Mouse (Mus musculus): ENCODE measurements around the gene Pld4. TPM values are rescaled to one million over a fixed set of nuclear protein-coding genes. Genes with fewer than 3 reads are reported as not detected.

Gene Pld4
- 1 to 10 TPM; 3.4 to 4.1 TPM for total RNA-seq (2021)

DNA sequence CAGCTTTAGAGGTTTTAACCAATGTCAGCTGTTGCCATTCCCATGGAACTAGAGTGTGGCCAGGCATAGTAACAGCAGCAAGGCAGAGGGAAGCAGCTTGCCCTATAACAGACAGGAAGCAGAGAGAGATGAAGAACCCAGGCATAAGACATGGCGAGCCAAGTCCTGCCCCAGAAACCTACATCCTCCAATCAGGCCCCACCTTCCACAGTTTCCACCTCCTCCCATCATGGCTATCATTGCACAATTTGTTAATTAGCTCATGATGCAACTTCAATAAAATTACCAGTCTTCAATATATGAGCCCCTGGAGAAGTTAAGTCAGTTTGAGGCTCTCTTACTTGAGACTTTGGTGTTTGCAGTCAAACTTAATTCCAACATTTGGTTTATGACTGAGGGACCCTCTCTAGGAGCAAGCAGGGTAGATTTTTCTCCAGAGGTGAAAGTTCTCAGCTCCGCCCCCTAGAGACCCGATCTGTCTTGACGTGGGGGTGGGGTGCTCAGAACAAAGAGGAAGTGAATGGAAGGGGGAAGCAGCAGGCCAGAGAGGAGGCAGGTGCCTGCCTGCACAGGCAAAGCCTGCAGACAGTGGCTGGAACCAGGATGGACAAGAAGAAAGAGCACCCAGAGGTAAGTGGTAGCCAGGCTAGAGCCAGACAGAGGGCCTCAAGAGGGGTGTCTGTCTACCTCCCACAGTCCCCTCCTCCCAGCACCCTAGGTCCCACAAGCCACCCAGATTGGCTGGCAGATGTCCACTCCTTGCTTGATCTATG lies at the start of gene Pld4:
Gene Pld4 (plus strand): TSS at position 502 of the 773 bp plus-strand sequence.
- peak; percentile 15 for DNase-seq

DNA sequence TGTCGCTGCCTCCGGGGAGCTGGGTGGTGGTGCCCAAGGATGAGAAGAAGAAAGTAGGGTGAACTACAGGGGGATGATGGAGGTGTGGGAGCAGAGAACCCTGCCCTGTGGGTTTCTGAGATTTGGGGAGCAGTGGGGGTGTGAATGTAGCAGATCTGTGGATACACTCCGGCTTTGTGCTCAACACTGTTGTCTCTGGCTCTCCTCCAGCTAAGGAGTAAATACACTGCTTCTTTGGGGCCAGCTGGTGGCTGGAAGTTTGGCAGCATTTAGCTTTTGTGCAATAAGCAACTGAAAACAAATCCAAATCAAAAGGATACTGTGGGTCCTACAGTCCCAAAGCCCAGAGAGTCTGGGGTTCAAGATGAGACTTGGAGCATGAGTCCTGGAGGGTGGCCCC lies 46.5 kb upstream of the Pld4 start:
- no peak for DNase-seq

DNA sequence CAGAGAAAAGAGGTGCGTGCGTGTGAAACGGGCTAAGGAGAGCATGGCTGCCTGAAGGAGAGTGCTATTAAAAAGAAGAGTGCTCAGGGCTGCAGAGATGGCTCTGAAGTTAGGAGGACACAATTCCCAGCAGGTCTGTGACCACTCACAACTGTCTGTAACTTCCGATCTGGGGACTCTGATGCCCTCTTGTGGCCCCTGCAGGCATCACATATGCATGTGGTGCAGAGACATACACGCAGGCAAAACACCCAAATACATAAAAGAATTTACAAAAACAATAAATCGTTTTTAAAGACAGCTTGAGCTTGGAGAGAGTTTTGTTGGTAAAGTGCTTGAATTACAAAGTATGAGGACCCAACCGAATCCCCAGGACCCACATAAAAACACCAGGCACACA lies 43.3 kb upstream of the Pld4 start:
- DNase-seq = peak; percentile 69

GRCm38 (mm10) chr12:112718995-112719394 lies 41.5 kb upstream of the Pld4 start:
- no peak for DNase-seq

- DNase-seq = no peak
These were observed 40.2 kb upstream of the Pld4 start, which contains the start of gene Cep170b for GRCm38 (mm10) chr12:112720216-112720615. Cep170b (plus strand) TSS chr12:112720455.

DNA sequence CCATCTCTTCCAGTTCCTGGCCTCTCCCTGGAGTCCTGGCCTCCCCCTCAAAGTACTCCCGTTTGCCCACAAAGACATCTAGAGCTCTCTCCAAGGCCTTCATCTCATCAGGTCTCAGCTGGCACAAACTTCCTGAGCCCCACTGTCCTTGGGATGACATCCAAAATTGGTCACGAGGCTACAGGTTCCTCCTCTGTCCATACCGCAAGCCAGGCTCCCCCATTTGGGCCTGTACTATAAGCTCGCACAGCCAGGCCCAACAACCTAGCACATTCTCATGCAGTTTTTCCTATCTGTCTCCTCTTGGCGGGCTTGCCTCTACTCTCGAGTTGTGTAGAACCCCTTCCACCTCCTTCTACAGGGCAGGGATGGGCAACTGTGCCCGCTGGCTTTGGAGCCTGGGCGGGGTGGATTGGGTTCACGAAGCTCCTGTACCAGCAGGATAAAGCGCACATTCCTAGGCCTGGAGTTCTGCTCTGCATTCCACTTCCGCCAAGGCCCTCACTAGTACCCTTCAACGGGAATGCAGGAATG lies 39.5 kb upstream of the Pld4 start:
- no peak for DNase-seq

- peak; percentile 56 for DNase-seq
These were observed 38.8 kb upstream of the Pld4 start for GRCm38 (mm10) chr12:112721424-112722239.

DNA sequence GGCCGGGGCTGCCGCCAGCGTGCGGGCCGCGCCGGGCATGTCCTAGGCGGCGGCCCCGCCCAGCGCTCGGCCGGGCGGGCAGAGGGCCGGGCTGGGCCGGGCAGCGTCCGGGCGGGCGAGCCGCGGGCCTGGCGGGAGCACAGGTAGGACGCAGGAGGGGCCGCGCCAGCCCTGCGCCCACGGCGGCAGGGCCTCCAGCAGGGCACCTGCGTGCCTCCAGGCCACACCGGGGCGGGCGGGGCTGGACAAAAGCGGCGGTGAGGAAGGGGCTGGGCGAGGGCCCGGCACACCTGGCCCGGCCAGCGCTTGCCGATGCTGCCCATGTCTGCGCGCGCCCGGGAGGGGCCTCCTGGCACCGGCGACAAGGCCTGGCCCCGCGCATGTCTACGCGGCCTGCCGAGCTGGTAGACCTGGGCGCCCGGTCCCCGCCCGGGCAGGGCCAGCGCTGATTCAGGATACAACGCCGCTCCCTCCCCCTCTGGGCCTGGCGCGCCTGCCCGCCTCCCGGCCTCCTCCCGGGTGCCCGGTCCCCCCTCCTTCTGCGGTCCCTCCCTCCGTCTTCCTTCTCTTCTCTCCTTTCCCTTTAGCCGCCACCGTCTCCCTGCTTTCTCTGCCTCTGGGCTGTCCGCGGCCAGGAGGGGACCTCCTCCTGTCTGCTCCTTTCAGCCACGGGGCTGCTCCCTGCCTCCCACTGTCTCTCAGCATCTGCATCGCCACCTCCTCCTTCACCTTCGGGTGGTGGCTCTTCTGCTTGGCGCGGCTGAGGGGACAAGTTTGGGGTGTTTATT lies 38.0 kb upstream of the Pld4 start:
- DNase-seq = peak; percentile 61

DNA sequence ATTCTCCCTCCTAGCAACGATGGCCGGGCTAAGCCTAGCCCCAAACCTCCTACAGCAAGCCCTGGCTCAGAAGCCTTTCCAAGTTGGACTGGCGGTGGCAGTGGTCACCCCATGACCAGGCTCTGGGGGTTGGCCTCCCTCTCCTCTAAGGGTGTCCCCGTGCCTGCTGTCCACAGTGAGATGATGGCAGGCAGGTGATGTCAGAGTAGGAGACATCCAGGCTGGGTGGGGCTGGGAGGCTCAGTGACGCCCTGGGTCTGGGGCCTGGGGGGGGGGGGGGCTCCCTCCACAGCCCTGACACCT lies 37.5 kb upstream of the Pld4 start:
- no peak for DNase-seq

GRCm38 (mm10) chr12:112723445-112723844 lies 37.0 kb upstream of the Pld4 start:
- no peak for DNase-seq

DNA sequence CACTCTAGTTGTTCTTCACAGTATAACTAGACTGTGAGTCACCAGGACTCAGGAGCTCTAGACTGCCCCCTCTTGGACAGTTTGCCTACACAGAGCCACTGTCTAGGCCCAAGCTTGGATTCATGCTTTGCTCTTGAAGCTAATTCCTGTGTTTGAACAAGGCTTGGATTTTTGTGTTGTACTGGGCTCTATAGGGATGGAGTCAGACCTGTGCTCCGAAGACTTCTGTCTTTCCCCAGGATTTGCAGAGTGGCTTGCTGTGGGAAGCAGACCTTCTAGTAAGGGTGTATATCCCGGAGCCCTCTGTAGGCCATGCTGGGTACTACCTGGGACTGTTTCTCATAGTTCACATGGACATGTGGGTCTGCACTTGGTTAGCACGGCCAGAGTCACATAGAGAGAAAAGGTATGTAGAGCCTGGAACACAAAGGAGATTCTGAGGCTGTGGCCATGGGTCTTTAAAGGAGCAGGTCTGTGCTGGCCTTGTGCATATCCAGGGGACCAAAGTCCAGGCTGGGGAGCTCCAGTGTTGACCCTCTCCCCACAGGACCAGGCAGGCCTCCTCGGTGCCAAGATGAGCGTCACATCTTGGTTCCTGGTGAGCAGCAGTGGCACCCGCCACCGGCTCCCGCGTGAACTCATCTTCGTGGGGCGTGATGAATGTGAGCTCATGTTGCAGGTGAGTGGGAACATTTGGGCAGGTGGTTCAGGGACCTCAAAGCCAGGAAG lies 36.2 kb upstream of the Pld4 start:
- peak; percentile 82 for DNase-seq

- no peak for DNase-seq
These were observed 32.7 kb upstream of the Pld4 start for GRCm38 (mm10) chr12:112727801-112728200.

DNA sequence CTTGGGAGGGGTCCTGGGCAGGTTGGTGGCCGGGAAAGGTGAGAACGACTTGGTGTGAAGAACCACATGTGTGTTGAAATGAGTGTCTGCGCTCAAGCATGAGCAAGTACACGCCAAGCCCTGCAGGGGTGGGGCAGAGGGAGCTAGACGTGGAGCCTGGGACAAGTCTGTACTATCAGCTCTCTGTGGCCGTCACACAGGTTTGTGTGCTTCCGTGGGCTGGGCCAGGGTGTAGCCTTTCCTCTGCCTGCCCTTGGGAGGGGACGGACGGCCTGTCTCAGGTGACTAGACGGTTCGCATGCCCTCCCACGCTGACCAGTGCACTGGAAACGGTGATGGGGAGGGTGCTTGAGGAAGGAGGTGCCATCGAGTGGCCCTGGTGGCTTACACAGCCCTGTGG lies 29.6 kb upstream of the Pld4 start:
- no peak for DNase-seq

DNA sequence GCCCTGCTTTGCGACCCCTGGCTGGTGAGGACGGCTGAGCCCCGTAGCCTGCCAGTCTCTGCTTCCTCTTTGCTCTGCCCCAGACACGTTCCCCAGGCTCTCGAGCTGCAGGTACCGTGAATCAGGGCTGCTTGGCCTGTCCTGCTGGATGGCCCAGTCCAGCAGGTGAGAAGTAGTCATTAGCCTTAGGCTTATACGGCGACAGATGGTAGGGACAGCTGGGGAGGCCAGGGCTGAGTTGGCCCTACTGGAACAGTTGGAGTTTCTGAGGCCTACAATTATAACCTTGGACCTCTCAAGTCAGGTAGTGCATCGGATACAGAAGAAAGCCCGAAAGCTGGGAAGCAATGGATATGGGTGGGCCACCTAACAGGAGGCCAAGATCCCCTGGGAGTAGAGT lies 27.9 kb upstream of the Pld4 start:
- DNase-seq = no peak

GRCm38 (mm10) chr12:112734108-112734820 lies 26.2 kb upstream of the Pld4 start:
- no peak for DNase-seq

- DNase-seq = no peak
These were observed 25.4 kb upstream of the Pld4 start for GRCm38 (mm10) chr12:112734881-112735655.

DNA sequence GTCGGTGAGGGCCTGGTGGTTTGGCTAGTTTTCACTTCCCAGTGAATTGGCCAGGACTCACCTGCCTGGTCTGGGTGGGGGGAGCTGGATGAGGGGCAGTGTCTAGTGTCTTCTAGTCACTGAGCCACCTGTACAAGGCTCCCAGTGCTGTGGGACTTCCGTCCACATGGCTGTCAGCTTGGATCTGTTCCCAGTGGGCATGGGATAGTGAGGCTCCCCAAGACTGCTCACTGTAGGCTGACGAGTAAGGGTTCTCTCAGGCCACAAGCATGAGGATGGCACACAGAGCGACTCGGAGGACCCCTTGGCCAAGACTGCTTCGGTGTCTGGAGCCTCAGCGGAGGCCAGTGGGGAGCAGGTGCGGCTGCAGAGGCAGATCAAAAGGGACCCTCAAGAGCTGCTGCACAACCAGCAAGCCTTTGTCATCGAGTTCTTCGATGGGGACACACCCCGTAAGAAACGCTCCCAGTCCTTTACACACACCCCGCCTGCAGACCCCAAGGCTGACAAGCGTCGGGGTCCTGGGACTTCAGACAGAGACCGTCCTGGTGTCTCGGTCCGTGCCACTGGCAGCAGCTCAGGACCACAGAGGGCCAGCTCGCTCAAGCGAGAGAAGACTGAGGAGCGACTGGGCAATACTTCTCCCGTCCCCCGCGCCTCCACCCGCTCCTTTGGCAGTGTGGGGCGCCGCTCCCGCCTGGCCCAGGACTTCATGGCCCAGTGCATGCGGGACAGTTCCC lies 24.4 kb upstream of the Pld4 start:
- DNase-seq = no peak

- DNase-seq = no peak
These were observed 23.9 kb upstream of the Pld4 start for GRCm38 (mm10) chr12:112736636-112736925.

- DNase-seq = no peak
These were observed 23.4 kb upstream of the Pld4 start for GRCm38 (mm10) chr12:112737081-112737480.

- DNase-seq = no peak
These were observed 22.7 kb upstream of the Pld4 start for GRCm38 (mm10) chr12:112737761-112738160.

All from heart, postnatal 4 days (tissue).